Mouse (Mus musculus) CH12.LX (cell line): ENCODE data around the gene Scand1. TPM values are rescaled to one million over a fixed set of nuclear protein-coding genes. Genes with fewer than 3 reads are reported as not detected.

Source experiments
- DNase-seq: peaks from one replicate; pipeline ENCODE4 v3.0.0-alpha.2; 2013; ENCODE audit errors: extremely low read depth
- H3K27ac ChIP-seq: 2 replicates; pipeline ENCODE4 v1.5.1; 2012; ENCODE audit warnings: low read depth, mild to moderate bottlenecking, control low read depth, moderate library complexity; ENCODE audit not compliant: insufficient read depth
- H3K27me3 ChIP-seq: replicated peaks from 2 replicates; pipeline ENCODE3; 2012; ENCODE audit warnings: inconsistent platforms
- H3K36me3 ChIP-seq, 2 experiments: replicated peaks in 1 of 2; 2 replicates each; pipeline versions ENCODE3 to v1.6.1; 2012; ENCODE audit warnings: inconsistent platforms in 1 of 2, low read length in 1 of 2, mild to moderate bottlenecking in 1 of 2, mixed read lengths in 1 of 2, moderate library complexity in 1 of 2; ENCODE audit not compliant: control insufficient read depth in 1 of 2, insufficient read depth in 1 of 2
- H3K4me1 ChIP-seq, 2 experiments: 2 replicates each; pipeline ENCODE4 v1.6.1; 2012; ENCODE audit warnings: inconsistent platforms in 1 of 2, moderate library complexity in 1 of 2; ENCODE audit not compliant: insufficient read depth in 2 of 2, control insufficient read depth in 1 of 2
- H3K4me2 ChIP-seq: 2 replicates; pipeline ENCODE4 v1.6.1; 2012; ENCODE audit warnings: low read depth, mild to moderate bottlenecking, control low read depth; ENCODE audit not compliant: poor library complexity, insufficient read depth, severe bottlenecking
- H3K4me3 ChIP-seq, 3 experiments: fragments of 150-350 bp in 1 of 3; sonication (generic) in 1 of 3; replicated peaks in 1 of 3; 2 replicates each; pipeline versions ENCODE3 to v1.5.1; 2011 to 2012; ENCODE audit warnings: low read depth in 2 of 3, low read length in 2 of 3, mild to moderate bottlenecking in 2 of 3, moderate library complexity in 2 of 3, control low read depth in 1 of 3, improper control_type of control experiment in 1 of 3, inconsistent platforms in 1 of 3, mixed read lengths in 1 of 3; ENCODE audit not compliant: poor library complexity in 1 of 3
- H3K79me2 ChIP-seq: replicated peaks from 2 replicates; pipeline ENCODE4 v1.6.1; 2012; ENCODE audit warnings: mild to moderate bottlenecking, moderate library complexity; ENCODE audit not compliant: control insufficient read depth, poor library complexity, insufficient read depth, severe bottlenecking; ENCODE audit errors: extremely low read depth
- H3K9ac ChIP-seq: 2 replicates; pipeline ENCODE4 v1.6.1; 2012; ENCODE audit warnings: low read depth, mild to moderate bottlenecking, control low read depth, moderate library complexity; ENCODE audit not compliant: insufficient read depth
- H3K9me3 ChIP-seq: replicated peaks from 2 replicates; pipeline ENCODE3; 2012; ENCODE audit warnings: low read length, inconsistent platforms, mixed read lengths
- CHD1 ChIP-seq: IDR thresholded peaks from 2 replicates; pipeline ENCODE4 v1.6.1; 2012; ENCODE audit warnings: low read depth, low read length, improper control_type of control experiment, inconsistent platforms
- ELF1 ChIP-seq: IDR thresholded peaks from 2 replicates; pipeline ENCODE4 v1.6.1; 2014; ENCODE audit warnings: low read depth, mild to moderate bottlenecking, inconsistent platforms, low read length, improper control_type of control experiment
- ETS1 ChIP-seq: conservative IDR thresholded peaks from 2 replicates; pipeline ENCODE4 v1.6.1; 2012; ENCODE audit warnings: low read depth, mild to moderate bottlenecking, inconsistent platforms, low read length, improper control_type of control experiment, moderate library complexity
- HCFC1 ChIP-seq: IDR thresholded peaks from 2 replicates; pipeline ENCODE4 v1.6.1; 2012; ENCODE audit warnings: low read depth, mild to moderate bottlenecking, inconsistent platforms, low read length, improper control_type of control experiment
- JUN ChIP-seq: IDR thresholded peaks from 2 replicates; pipeline ENCODE4 v1.6.1; 2011; ENCODE audit warnings: low read depth, mild to moderate bottlenecking, low read length, improper control_type of control experiment, moderate library complexity; ENCODE audit not compliant: insufficient read depth
- KAT2A ChIP-seq: IDR thresholded peaks from 2 replicates; pipeline ENCODE4 v1.6.1; 2012; ENCODE audit warnings: low read length, improper control_type of control experiment, inconsistent platforms; ENCODE audit not compliant: insufficient replicate concordance
- MAFK ChIP-seq: IDR thresholded peaks from 2 replicates; pipeline ENCODE4 v1.6.1; 2011; ENCODE audit warnings: low read length, improper control_type of control experiment; ENCODE audit not compliant: insufficient replicate concordance
- MAX ChIP-seq: IDR thresholded peaks from 2 replicates; pipeline ENCODE4 v1.6.1; 2011; ENCODE audit warnings: low read length, improper control_type of control experiment
- MXI1 ChIP-seq: IDR thresholded peaks from 2 replicates; pipeline ENCODE4 v1.6.1; 2011; ENCODE audit warnings: mild to moderate bottlenecking, low read depth, low read length, improper control_type of control experiment
- NRF1 ChIP-seq: IDR thresholded peaks from 2 replicates; pipeline ENCODE4 v1.6.1; 2014; ENCODE audit warnings: low read depth, mild to moderate bottlenecking, inconsistent platforms, low read length, improper control_type of control experiment, moderate library complexity
- POLR2A ChIP-seq: IDR thresholded peaks from 2 replicates; pipeline ENCODE4 v1.6.1; 2011; ENCODE audit warnings: low read depth, mild to moderate bottlenecking, improper control_type of control experiment, low read length
- RAD21 ChIP-seq: IDR thresholded peaks from 2 replicates; pipeline ENCODE4 v1.6.1; 2011; ENCODE audit warnings: low read depth, mild to moderate bottlenecking, low read length, improper control_type of control experiment, moderate library complexity
- TBP ChIP-seq: conservative IDR thresholded peaks from 2 replicates; pipeline ENCODE4 v1.6.1; 2011; ENCODE audit warnings: low read depth, low read length, improper control_type of control experiment
- UBTF ChIP-seq: IDR thresholded peaks from 2 replicates; pipeline ENCODE4 v1.6.1; 2012; ENCODE audit warnings: low read depth, mild to moderate bottlenecking, inconsistent platforms, low read length, improper control_type of control experiment, moderate library complexity
- USF1 ChIP-seq: IDR thresholded peaks from 2 replicates; pipeline ENCODE4 v1.6.1; 2014; ENCODE audit warnings: low read depth, mild to moderate bottlenecking, inconsistent platforms, low read length, improper control_type of control experiment
- USF2 ChIP-seq: conservative IDR thresholded peaks from 2 replicates; pipeline ENCODE4 v1.6.1; 2011; ENCODE audit warnings: low read depth, low read length, improper control_type of control experiment
- ZC3H11A ChIP-seq: IDR thresholded peaks from 2 replicates; pipeline ENCODE4 v1.6.1; 2012; ENCODE audit warnings: low read depth, mild to moderate bottlenecking, inconsistent platforms, low read length, improper control_type of control experiment
- dilution Hi-C: fragments of 300-500 bp; cut with MboI; formaldehyde crosslinking; loops from 2 replicates; pipeline ENCODE4 v1.14.3; 2020; ENCODE audit warnings: low sequenced_read_pairs; ENCODE audit not compliant: extremely low pct_unique_long_range_greater_than_20kb, extremely low pct_ligation_motif_present
- in situ Hi-C: fragments of 300-500 bp; cut with MboI; formaldehyde crosslinking; loops from 3 replicates; pipeline ENCODE4 v1.14.3; 2019; ENCODE audit warnings: low sequenced_read_pairs, low pct_ligation_motif_present, low pct_unique_long_range_greater_than_20kb, mixed read lengths
- polyA plus RNA-seq: library from polyadenylated mRNA; unstranded; fragments of >175 nt; gene quantifications from 2 replicates; pipeline ENCODE4 v1.2.1, GENCODE M21; 2012; ENCODE audit warnings: low read depth; ENCODE audit not compliant: insufficient read length
- total RNA-seq, 2 experiments: library from RNA; depleted of rRNA; stranded (reverse); fragments of 300-350 nt in 1 of 2; fragments of >200 nt in 1 of 2; gene quantifications; 2 replicates each; pipeline ENCODE4 v1.2.3; 2012 to 2014

Gene Scand1
- total and polyA plus RNA-seq, 3 experiments, result 48.5 to 86.6 (median 72.6) TPM

- H3K9ac ChIP-seq, result no peak overlapping the region
- dilution Hi-C loops (no loop called here), in situ Hi-C loops (no loop called here)
- no peak overlapping the region for H3K4me3 ChIP-seq
- H3K27ac ChIP-seq, result no peak overlapping the region
- H3K4me2 ChIP-seq, result no peak overlapping the region
- H3K9me3 ChIP-seq, result peaks cover 7% of the 10 kb centered on the region
- TF ChIP-seq ETS1 (no peak), MAFK (no peak), MAX (no peak), UBTF (no peak), USF2 (no peak), NRF1 (no peak), ZC3H11A (no peak), CHD1 (no peak), RAD21 (no peak), POLR2A (no peak), JUN (no peak), MXI1 (no peak), HCFC1 (no peak), TBP (no peak)
- H3K79me2 ChIP-seq, result no peaks in the 10 kb centered on the region
- no peaks in the 10 kb centered on the region for H3K27me3 ChIP-seq
- peaks cover 0 to 6% of the 10 kb centered on the region in 2 experiments for H3K36me3 ChIP-seq
- peaks cover 0 to 8% of the 10 kb centered on the region in 2 experiments; a peak in 2 of 4 replicates for H3K4me1 ChIP-seq
- DNase-seq, result no peak
Measured at GRCm38 (mm10) chr2:156330681-156331080, 18.2 kb upstream of the Scand1 start.

- dilution Hi-C loops (no loop called here), in situ Hi-C loops (no loop called here)
- no peak overlapping the region for H3K4me3 ChIP-seq
- H3K27ac ChIP-seq, result no peak overlapping the region
- H3K36me3 ChIP-seq, result peaks cover 0 to 22% of the 10 kb centered on the region in 2 experiments
- TF ChIP-seq USF2 (peak; percentile 31), KAT2A (no peak), MAX (no peak), ELF1 (no peak), USF1 (peak; percentile 41)
- H3K79me2 ChIP-seq, result no peaks in the 10 kb centered on the region; the same call in 1 of the 2 replicates
- H3K4me1 ChIP-seq, result peaks cover 3 to 15% of the 10 kb centered on the region in 2 experiments; a peak in 3 of 4 replicates
- peaks cover 13% of the 10 kb centered on the region for H3K9me3 ChIP-seq
- DNase-seq, result peak; percentile 21
- peak overlapping the region; percentile 19; the same call in 1 of the 2 replicates for H3K4me2 ChIP-seq
- no peaks in the 10 kb centered on the region for H3K27me3 ChIP-seq
- no peak overlapping the region for H3K9ac ChIP-seq
Measured at GRCm38 (mm10) chr2:156324681-156325080, 12.2 kb upstream of the Scand1 start.
